Mouse (Mus musculus): Measurements from ENCODE around the gene Tnrc6a. TPM values are rescaled to one million over a fixed set of nuclear protein-coding genes. Genes with fewer than 3 reads are reported as not detected.

The Tnrc6a gene
- total RNA-seq, 2 experiments from 2014 or later, result 21.9 to 36.0 TPM

DNA sequence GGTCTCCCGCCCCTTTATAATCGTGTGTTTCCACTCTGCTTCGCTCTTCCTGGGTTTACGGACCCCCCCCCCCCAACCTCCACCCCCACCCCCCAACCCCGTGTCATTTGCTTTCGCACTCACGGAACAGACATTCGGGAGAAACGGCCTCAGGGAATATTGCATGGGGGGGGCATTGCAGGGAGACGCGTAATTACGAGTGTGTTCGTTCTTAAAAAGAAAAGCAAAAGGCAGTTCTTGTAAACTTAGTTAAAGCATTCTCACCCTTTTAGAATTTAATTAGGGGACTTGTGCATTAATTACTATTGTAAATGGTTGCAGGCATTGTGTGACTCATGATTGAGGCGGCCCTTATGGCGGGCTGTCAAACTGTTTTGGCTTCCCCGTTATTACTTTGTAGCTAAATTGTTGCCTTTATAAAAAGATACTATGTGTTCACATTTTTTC, 1.1 kb downstream of the Tnrc6a start:
- DNase-seq, result peak; percentile 19

DNA sequence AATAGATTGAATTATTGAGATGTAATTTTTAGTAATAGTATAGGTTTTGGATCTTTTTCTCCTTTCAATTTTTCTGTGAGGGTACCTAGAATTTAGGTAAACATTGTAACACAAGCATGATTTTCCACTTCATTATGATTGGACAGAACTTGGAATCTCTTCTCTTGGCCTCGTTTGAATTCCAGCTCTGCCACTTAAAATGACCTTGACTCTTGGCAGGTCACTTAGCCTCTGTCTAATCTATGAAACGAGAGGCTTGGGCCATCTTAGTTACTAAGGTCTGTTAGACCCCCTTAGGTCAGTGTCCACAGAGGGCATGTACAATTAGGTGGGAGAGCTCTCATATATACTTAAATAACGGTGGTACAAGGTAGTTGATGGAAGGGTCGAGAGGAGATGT, 2.4 kb downstream of the Tnrc6a start:
- DNase-seq, result no peak

DNA sequence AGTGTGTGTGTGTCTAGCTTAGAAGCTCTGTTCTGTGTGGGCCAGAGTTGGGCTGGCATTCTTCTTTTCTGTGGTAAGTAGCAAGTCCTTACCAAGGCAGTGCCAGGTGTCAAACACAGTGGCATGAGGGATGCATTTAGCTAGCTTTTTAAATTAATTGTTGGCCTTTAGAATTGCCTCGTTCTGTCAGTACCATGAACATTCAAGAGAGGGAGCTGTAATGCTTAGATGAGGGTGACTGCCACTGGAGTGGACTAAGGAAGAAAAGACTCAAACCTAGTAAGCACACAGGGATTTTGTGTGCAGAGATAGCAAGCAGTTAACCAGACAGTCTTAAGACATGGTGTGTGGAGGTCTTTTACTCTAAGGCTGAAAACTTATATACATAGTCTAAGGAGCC, 3.6 kb downstream of the Tnrc6a start:
- DNase-seq, result no peak

DNA sequence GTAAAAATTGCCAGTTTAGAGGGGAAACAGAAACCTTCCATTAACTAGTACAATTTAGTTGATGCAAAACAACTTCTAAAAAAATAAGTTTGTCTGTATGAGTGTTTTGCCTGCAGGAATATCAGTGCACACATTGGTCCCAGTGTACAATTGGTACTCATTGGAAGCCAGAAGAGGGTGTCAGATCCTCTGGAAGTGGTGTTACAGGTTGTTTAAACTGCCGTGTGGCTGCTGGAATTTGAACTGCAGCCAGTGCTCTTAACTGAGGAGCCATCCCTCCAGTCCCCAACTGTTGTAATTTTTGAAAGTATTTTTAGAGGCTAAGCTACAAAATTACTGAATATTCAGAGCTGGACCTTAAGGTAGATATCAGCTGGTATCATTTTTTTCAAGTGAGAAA, 4.3 kb downstream of the Tnrc6a start:
- DNase-seq, result no peak

DNA sequence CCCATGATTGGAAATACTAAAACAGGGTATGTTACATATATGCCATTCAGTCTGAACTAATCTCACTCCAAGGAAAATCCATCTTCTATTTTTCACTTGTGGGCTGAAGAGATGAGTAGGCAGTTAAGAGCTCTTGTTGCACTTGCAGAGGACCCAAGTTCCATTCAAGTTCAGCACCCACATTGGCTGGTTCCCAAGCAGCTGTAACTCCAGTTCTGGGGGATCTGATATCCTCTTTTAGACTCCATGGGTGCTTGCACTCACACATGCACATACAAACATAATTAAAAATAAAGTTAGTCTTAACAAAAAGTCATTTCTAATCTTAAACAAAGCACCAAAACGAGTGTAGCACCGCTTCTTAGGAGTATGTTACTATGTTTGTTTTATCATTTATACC, 5.4 kb downstream of the Tnrc6a start:
- DNase-seq, result no peak

DNA sequence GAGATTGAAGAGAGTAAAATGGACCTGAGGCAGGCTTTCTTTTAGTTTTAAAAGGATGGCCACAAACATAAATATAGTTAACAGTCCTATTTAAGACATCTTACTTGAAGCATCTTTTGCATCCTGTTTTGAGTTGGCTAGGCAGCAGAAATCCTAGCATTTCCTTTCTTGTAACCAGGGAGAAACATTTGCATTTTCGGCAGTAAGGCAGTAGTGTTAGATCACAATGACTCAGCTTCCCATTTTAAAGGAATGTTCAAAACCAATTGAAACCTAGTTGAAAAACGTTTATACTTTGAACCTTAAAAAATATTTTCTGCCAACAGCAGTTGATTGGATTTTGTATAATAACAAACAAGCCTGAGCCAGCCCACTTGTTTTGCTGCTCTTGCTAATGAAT, 6.5 kb downstream of the Tnrc6a start:
- DNase-seq, result no peak

DNA sequence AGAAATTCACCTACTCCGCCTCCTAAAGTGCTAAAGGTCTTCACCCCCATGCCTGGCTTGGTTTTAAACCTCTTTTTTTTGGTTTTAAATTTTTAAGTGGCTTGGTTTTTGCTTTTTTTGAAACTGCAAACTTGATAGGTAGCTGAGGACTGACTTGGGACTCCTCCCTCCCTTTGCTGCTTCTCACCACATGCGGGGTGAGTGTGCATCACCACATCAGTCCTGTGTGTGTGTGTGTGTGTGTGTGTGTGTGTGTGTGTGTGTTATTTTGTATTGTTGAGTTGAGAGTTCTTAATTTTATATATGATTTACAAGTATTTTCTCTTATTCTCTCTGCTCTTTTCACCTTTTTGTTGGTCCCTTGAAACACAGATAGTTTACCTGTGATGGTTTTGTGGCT, 8.7 kb downstream of the Tnrc6a start:
- DNase-seq, result no peak

DNA sequence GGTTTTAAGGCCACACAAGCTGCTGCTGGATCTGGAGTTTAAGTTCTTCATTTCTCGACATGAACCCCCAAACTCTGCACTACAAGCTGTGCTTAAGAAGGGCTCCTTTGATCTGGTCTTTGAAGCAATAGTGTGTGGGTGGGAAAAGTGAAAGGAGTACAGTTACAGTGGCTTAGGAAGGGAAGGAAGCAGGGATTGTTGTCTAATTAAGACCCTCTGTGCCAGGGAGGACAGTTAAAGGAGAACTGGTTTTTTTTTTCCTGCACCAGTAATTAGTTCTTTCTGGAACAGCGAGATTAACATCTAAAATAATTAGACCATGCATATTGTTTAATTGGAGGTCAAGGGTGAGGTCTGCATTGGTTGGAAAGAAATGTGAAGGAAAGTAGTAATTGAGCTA, 11.2 kb downstream of the Tnrc6a start:
- no peak for DNase-seq

DNA sequence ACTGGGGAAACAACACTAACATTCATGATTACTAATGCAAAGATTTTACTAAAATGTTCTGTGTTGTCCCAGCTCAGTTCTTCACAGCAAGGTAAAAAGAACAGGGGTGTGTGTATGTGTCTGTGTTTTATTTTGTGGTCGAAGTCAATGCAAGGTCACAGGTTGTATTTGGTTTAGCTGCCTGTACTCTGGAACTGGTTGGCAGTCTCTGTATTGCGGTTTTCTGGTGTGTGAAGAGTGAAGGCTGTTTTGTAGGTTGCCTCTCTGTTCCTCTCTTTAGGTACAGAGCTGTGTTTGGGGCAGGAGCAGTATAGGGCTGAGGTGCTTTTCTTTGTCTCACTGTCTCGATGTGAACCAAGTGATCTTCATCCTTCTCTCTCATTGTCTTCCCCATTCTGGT, 12.0 kb downstream of the Tnrc6a start:
- DNase-seq, result no peak

DNA sequence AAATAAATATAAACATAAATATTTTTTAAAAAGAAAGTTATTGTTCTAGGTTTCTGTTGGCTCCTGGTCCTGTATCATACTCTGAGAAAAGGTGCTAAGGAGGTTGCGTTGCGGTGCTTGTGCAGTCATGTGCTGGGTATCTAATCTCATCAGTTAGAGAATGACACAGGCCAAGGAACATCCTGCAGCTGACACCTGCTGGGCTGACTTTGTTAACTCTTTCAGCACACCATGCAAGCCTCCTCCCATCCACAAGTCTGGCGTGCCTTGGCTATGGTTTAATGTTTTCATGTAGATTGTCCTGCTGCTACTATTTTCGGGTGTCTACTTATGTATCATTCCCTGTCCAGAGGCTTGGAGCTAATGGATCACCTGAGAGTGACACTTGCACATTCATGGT, 14.3 kb downstream of the Tnrc6a start:
- no peak for DNase-seq

DNA sequence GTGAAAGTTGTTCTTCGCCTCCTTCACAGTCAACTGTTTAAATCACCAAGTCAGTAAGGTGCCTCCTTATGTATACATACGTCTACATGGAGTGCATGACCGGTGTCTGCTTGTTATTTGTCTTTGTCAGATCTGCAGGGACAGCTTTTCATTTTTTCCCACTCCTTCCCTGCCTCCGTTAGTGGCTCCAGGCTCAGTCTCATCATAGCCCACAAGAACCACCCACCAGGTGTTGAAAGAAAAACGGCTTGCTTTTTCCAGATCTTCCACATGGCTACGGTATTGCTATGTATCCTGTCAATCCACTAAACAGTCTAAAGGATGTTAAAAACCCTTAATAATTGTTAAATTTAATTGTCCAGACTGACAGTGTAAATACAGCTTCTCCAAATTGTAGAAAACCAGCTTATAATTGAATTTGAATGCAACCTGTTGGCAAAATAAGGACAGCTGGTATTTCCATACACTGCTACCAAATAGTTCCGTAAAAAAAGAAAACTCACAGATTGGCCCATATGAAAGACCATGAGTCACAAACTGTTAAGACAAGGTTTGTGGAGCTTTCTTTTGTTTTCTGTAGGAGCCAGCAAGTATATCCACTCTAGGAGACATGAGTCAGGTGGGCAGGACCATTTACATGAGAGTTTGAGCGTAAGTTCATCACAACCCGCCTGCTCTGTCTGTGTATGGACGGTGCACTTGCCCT, 22.6 kb downstream of the Tnrc6a start:
- DNase-seq, result no peak

DNA sequence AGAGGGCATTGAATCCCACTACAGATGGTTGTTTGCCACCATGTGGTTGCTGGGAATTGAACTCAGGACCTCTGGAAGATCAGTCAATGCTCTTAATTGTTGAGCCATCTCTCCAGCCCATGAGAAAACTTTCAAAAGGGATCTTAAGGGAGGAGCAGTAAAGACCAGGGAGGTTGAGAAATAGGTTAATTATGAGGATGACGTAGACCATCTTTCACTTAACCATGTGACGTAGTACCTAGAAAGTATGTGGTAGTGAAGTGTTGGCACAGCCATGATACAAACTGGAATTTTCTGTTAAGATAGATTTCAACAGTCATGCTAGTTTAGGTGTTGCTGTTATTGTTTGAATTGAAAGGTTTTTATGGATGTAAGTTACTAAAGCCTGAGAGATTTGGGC, 24.1 kb downstream of the Tnrc6a start:
- DNase-seq, result no peak

DNA sequence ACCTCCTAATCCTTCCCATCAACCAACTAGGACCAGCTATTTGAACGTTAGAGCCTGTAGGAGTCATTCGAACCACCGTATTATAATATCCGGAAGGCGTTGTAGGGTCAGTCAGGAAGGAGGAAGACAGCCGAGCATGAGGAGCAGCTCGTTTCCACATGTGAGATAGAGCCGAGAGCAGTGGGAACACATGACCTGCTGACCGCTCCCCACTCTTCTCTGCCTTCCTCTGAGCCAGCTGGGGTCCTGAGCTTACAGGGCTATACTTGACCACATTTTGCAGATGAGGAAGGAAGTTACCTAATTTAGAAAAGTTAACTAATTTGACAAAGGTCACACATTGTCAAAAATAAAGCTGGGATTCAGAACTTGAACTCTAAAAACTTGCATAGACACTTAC, 25.2 kb downstream of the Tnrc6a start:
- no peak for DNase-seq

DNA sequence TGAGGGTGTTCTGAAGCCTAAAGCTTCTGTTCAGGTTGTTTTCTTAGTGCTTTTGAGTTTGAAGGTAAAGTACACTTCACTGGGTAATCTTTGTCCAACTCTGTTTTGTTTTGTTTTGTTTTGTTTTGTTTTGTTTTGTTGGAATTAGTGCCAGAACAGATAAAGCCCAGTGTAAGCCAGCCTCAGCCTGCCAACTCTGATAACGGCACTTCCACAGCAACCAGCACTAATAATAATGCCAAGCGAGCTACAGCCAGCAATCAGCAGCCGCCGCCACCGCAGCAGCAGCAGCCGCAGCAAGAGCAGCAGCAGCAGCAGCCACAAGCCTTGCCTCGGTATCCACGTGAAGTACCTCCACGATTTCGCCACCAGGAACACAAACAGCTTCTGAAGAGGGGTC, 38.7 kb downstream of the Tnrc6a start:
- no peak for DNase-seq

DNA sequence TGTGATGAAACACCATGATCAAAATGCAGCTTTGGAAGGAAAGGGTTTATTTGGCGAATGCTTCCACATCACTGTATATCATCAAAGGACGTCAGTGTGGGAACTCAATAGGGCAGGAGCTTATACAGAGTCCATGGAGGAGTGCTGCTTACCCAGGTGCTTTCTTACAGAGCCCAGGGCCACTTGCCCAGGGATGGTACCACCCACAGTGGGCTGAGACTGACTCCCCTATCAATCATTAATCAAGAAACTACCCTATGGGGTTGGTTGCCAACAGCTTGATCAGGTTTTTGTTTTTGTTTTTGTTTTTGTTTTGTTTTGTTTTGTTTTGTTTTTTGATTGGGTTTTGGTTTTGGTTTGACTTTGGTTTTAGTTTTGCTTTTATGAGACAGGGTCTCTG, 43.8 kb downstream of the Tnrc6a start:
- no peak for DNase-seq

DNA sequence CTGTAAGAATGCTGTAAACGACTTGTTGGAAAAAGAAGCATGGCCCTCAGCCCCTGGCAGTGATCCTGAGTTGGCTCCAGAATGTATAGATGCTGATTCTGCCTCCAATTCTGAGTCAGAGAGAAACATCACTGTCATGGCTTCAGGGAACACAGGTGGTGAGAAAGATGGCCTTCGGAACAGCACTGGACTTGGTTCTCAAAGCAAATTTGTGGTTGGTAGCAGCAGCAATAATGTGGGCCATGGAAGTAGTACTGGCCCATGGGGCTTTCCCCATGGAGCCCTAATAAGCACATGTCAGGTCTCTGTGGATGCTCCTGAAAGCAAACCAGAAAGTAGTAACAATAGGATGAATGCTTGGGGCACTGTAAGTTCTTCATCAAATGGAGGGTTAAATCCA, 45.9 kb downstream of the Tnrc6a start:
- no peak for DNase-seq

DNA sequence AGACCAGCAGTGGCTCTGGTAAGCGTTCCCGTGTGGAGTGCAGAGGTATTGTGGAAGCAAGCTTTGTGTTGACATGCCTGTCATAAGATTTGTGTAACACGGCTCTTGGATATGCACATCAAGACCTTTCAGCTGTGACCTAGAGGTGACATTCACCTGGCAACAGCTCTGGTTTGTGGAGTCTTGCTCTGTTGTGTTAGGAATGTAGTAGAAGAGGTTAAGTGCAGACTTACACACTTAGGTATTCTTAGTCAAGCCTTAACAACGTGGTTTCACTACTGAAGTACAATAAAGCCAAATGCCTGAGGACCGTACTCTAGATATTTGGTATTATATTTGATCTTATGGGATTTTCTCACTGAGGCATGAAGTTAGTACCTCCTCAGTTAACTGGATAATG, 48.4 kb downstream of the Tnrc6a start:
- DNase-seq, result no peak

DNA sequence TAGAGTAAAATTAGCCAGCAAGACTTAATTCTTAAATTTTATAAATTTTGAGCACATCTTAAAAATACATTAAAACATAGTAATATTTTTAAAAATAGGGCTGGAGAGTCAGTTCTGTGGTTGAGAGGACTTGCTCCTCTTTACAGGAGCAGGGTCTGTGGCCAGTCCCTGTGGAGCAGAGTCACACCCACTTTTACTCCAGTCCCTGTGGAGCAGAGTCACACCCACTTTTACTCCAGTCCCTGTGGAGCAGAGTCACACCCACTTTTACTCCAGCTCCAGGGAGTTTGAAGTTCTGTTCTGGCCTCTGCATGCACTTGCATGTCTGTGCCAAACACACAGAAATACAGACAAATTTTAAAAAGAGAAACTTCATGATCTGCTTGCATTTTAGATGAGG, 53.5 kb downstream of the Tnrc6a start:
- no peak for DNase-seq

DNA sequence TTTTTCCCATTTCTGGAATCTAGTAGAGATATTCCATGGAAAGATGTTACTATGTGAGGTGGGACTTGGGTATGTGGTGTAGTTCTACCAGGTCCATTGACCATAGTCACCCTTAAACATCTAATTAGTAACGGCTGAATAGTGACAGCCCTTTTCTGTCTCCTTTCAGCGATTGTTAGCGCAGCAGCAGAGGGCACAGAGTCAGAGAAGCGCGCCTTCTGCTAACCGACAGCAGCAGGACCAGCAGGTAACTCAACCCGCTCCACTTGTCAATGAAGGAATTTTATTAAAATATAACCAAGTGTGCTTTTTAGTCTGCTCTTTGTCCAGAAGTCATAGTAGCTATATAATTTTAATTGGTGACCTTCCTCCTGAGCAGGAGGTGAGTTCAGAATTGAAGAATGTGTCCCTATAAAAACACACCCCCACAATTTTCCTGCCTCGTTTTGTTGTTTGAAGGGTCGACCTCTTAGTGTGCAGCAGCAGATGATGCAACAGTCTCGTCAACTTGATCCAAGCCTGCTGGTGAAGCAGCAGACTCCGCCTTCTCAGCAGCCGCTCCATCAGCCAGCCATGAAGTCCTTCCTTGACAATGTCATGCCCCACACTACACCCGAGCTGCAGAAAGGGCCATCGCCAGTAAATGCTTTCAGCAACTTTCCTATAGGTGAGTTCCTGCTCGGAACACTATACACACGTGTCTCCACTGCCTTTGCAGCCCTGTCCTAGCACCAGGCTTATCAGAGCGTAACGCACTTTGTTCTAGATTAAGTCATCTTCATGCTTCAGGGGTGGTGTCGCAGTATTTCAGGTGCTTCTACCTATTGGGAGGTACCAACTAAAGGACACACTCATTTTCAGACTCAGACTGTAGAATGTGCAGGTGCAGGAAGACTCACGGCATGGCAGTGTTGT, 58.4 kb downstream of the Tnrc6a start:
- DNase-seq, result no peak

DNA sequence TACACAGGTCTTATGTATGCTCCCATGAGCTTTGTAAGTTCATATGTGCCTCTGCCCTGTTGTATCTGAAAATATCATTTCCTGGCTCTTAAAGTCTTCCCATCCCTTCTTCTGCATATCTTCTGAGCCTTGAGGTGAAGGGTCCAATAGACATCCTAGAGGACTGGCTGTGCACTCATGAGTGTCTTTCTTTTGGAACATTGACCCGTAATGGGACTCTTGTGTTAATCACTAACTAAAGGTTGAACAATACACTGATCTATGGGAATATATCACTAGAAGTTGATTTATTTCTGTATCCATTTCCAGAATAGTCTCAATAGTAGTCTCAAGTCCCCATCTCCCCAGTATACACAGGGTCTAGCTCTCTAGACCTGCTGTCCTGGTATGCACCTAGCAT, 61.2 kb downstream of the Tnrc6a start:
- no peak for DNase-seq

DNA sequence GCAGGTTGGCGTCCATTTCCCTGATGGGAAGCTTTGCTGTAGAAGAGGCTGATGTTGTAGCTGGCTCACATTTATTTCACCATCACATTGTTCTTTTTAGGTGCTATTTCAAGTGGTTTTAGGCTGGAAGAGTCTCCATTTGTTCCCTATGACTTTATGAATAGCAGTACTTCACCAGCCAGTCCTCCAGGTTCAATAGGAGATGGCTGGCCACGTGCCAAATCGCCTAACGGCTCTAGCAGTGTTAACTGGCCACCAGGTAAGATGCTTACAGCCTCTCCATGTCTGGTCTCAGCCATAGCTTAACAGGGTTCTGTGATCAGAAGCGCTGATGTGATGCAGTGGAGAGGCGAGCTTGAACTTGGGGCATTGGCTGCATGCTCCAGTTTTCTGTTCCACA, 62.8 kb downstream of the Tnrc6a start:
- no peak for DNase-seq

DNA sequence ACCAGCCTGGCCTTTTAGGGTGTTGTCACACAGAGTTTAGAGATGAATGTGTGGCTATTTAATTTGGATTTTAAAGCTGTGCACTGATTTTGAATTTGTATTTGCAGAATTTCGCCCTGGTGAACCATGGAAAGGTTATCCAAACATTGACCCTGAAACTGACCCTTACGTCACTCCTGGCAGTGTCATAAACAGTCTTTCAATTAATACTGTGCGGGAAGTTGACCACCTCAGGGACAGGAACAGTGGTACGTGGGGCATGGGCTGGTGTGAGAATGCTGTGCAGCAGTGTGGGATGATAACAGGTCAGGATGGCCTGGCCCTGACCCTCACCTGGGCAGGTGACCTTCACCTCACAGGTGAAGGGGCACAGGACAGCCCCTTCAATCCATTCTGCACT, 63.6 kb downstream of the Tnrc6a start:
- no peak for DNase-seq

DNA sequence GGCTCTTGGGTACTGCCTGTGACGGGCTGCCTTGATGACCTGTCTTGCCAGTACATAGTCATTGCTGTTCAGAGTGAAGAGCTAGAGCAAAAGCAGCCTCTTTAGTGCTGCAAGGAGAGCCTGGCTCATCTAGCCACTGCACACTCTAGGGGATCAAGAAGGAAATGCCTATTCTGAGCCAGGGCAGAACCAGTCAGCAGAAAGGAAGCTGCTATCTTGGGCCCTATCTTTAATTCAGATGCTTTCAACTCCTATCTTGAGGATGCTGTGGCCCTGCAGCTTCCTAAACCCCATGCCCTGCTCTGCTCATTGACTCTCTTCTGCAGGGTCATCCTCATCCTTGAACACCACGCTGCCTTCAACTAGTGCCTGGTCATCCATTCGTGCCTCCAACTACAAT, 64.8 kb downstream of the Tnrc6a start:
- DNase-seq, result no peak

DNA sequence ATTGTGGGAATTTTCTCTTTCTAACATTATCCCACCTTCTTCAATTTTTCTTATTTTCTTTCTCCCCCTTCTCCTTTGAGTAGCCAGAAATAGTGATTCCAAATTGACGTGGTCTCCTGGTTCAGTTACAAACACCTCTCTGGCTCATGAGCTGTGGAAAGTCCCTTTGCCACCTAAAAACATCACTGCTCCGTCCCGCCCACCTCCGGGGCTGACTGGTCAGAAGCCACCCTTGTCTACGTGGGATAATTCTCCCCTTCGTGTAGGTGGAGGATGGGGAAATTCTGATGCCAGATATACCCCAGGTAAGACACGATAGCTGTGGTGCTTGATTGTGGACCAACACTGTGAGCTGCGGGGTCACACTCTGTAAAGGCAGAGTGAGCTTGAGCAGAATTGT, 66.1 kb downstream of the Tnrc6a start:
- DNase-seq, result no peak

Measured in gastrocnemius, postnatal 10 days (tissue).